Mouse (Mus musculus): ENCODE measurements around the gene Slc25a13. TPM values are rescaled to one million over a fixed set of nuclear protein-coding genes. Genes with fewer than 3 reads are reported as not detected.

Slc25a13 gene
- polyA plus RNA-seq, 1 experiment, result 89.0 TPM

DNA sequence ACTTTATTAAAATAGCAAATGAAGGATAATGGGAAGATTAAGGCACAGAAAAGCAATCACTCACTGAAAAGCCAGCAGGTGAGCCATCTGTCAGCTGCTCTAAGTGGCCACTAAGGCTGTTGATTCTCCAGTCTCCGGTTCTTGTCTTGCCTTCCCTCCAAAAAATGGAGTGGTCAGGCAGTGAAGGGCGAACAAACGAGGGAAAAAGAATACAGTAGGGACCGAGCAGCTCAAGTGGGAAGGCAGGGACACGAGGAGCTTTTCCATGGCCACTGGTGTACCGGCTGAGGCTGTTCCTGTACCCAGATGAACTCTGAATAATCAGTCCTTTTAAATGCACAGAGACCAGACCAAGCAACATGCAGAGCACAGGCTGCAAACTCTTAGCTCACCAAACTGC is 54.8 kb downstream of the Slc25a13 start:
- H3K27me3 ChIP-seq (ENCODE audit: control insufficient read depth, insufficient read depth, low read length, poor library complexity, severe bottlenecking), result no peaks in the 10 kb centered on the region
- H3K4me3 ChIP-seq (ENCODE audit: low read depth, low read length), result no peak overlapping the region
- H3K27ac ChIP-seq (ENCODE audit: insufficient read depth, low read length), result no peak overlapping the region
- peaks cover 3% of the 10 kb centered on the region for H3K4me1 ChIP-seq (ENCODE audit: control insufficient read depth, insufficient read depth, low read length)
- H3K36me3 ChIP-seq (ENCODE audit: control insufficient read depth, insufficient read depth, low read length, poor library complexity, severe bottlenecking), result no peaks in the 10 kb centered on the region
- no peak overlapping the region for H3K9ac ChIP-seq (ENCODE audit: low read depth, poor library complexity, severe bottlenecking)
- H3K9me3 ChIP-seq (replicated peaks; ENCODE audit: control insufficient read depth, insufficient read depth, low read length, poor library complexity, severe bottlenecking), result no peaks in the 10 kb centered on the region
- TF ChIP-seq CTCF (IDR thresholded peaks at IDR 0.05; ENCODE audit: low read depth, low read length) (no peak), POLR2A (IDR thresholded peaks at IDR 0.05; ENCODE audit: insufficient read depth, low read length) (no peak), EP300 (IDR thresholded peaks at IDR 0.05; ENCODE audit: insufficient read depth, low read depth, low read length) (no peak)

DNA sequence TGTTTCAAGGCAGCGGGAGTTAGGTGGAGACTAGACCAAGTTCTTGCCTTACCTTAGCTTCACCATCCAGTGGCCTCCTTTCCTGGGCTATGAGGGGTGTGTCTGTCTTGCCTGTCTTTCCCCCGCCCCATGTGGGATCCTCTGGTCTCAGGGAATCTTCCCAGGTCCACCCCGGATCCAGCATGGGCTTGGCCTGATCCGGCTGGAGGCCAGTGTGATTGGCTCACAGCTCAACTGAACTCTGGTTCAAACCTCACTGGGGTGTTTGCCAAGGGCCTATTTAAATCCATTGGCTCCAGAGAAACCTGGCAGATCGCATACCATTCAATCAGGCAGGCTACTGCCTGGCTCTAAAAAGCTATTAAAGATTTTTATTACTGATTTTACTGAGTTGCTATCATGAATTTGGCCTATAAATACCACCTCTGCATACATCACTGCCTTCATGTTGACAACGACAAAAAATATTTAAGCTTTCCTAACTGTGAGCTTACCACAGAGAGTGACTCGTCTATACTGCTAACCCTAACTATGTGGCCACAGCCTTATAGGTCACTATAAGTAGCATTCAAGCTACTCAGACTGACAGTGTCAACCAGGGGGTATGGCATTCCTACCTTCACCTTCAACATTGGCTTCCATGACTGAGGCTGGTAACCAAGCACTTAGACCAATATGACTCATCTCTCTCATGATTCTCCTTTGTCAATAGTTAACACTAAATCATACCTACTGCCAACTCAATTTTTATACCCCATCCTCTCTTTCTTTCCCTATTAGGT is 56.1 kb downstream of the Slc25a13 start:
- H3K27ac ChIP-seq (ENCODE audit: insufficient read depth, low read length), result no peak overlapping the region
- H3K4me1 ChIP-seq (ENCODE audit: control insufficient read depth, insufficient read depth, low read length), result peaks cover 3% of the 10 kb centered on the region
- no peaks in the 10 kb centered on the region for H3K9me3 ChIP-seq (replicated peaks; ENCODE audit: control insufficient read depth, insufficient read depth, low read length, poor library complexity, severe bottlenecking)
- H3K4me3 ChIP-seq (ENCODE audit: low read depth, low read length), result no peak overlapping the region
- H3K9ac ChIP-seq (ENCODE audit: low read depth, poor library complexity, severe bottlenecking), result no peak overlapping the region
- H3K36me3 ChIP-seq (ENCODE audit: control insufficient read depth, insufficient read depth, low read length, poor library complexity, severe bottlenecking), result no peaks in the 10 kb centered on the region
- H3K27me3 ChIP-seq (ENCODE audit: control insufficient read depth, insufficient read depth, low read length, poor library complexity, severe bottlenecking), result no peaks in the 10 kb centered on the region
- TF ChIP-seq EP300 (IDR thresholded peaks at IDR 0.05; ENCODE audit: insufficient read depth, low read depth, low read length), result no peak
- TF ChIP-seq CTCF (IDR thresholded peaks at IDR 0.05; ENCODE audit: low read depth, low read length), result no peak
- no peak for TF ChIP-seq POLR2A (IDR thresholded peaks at IDR 0.05; ENCODE audit: insufficient read depth, low read length)

DNA sequence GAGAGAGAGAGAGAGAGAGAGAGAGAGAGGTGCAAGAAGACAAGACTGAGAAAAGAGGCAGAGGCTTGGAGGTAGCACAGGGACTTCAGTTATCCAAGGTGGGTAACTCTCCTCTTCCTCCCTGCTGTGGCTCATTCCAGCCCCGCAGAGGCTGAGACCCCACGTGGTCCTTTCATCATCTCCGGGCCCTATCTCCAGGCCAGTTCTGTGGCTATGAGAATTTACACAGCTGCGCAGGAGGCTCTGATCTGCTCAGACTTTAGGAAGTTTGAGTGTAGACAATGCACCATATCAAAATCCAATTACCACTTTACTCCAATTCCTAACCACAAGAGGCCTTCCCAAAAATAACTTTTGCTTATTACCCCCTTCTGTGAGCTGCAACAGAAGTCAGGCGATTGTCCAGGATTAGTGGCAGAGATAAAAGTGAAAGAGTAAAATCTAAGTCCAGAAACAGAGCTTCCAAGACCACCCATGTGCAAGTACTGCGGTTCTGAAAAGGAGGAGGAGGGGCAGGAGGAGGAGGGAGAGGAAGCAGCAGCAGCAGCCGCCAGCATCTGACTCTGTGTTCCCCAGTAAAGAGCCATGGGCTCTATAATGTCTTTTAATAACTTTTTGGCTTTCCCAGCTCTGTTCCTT is 57.6 kb downstream of the Slc25a13 start:
- no peak overlapping the region for H3K27ac ChIP-seq (ENCODE audit: insufficient read depth, low read length)
- TF ChIP-seq CTCF (IDR thresholded peaks at IDR 0.05; ENCODE audit: low read depth, low read length), result no peak
- TF ChIP-seq POLR2A (IDR thresholded peaks at IDR 0.05; ENCODE audit: insufficient read depth, low read length), result no peak
- TF ChIP-seq EP300 (IDR thresholded peaks at IDR 0.05; ENCODE audit: insufficient read depth, low read depth, low read length), result no peak
- no peak overlapping the region for H3K4me3 ChIP-seq (ENCODE audit: low read depth, low read length)
- no peaks in the 10 kb centered on the region for H3K9me3 ChIP-seq (replicated peaks; ENCODE audit: control insufficient read depth, insufficient read depth, low read length, poor library complexity, severe bottlenecking)
- no peaks in the 10 kb centered on the region for H3K27me3 ChIP-seq (ENCODE audit: control insufficient read depth, insufficient read depth, low read length, poor library complexity, severe bottlenecking)
- H3K9ac ChIP-seq (ENCODE audit: low read depth, poor library complexity, severe bottlenecking), result no peak overlapping the region
- no peaks in the 10 kb centered on the region for H3K36me3 ChIP-seq (ENCODE audit: control insufficient read depth, insufficient read depth, low read length, poor library complexity, severe bottlenecking)
- H3K4me1 ChIP-seq (ENCODE audit: control insufficient read depth, insufficient read depth, low read length), result peaks cover 3% of the 10 kb centered on the region

- Histone ChIP-seq H3K4me3 (ENCODE audit: low read depth, low read length) (no peak overlapping the region), H3K9ac (ENCODE audit: low read depth, poor library complexity, severe bottlenecking) (no peak overlapping the region), H3K27ac (ENCODE audit: insufficient read depth, low read length) (no peak overlapping the region), H3K9me3 (replicated peaks; ENCODE audit: control insufficient read depth, insufficient read depth, low read length, poor library complexity, severe bottlenecking) (no peaks in the 10 kb centered on the region), H3K36me3 (ENCODE audit: control insufficient read depth, insufficient read depth, low read length, poor library complexity, severe bottlenecking) (0 out of 2 replicates have a peak, but pooled peaks cover 6% of the 10 kb centered on the region), H3K27me3 (ENCODE audit: control insufficient read depth, insufficient read depth, low read length, poor library complexity, severe bottlenecking) (no peaks in the 10 kb centered on the region), H3K4me1 (ENCODE audit: control insufficient read depth, insufficient read depth, low read length) (peaks cover 2% of the 10 kb centered on the region)
- TF ChIP-seq POLR2A (IDR thresholded peaks at IDR 0.05; ENCODE audit: insufficient read depth, low read length) (no peak), CTCF (IDR thresholded peaks at IDR 0.05; ENCODE audit: low read depth, low read length) (no peak), EP300 (IDR thresholded peaks at IDR 0.05; ENCODE audit: insufficient read depth, low read depth, low read length) (no peak)
Observed at GRCm38 (mm10) chr6:6153426-6153825, 63.5 kb downstream of the Slc25a13 start.

GRCm38 (mm10) chr6:6150811-6151210 is 66.2 kb downstream of the Slc25a13 start:
- H3K27ac ChIP-seq (ENCODE audit: insufficient read depth, low read length), result no peak overlapping the region
- peaks cover 6% of the 10 kb centered on the region; the same call in 1 of the 2 replicates for H3K36me3 ChIP-seq (ENCODE audit: control insufficient read depth, insufficient read depth, low read length, poor library complexity, severe bottlenecking)
- H3K4me1 ChIP-seq (ENCODE audit: control insufficient read depth, insufficient read depth, low read length), result peaks cover 2% of the 10 kb centered on the region
- no peaks in the 10 kb centered on the region for H3K9me3 ChIP-seq (replicated peaks; ENCODE audit: control insufficient read depth, insufficient read depth, low read length, poor library complexity, severe bottlenecking)
- no peaks in the 10 kb centered on the region for H3K27me3 ChIP-seq (ENCODE audit: control insufficient read depth, insufficient read depth, low read length, poor library complexity, severe bottlenecking)
- no peak overlapping the region for H3K4me3 ChIP-seq (ENCODE audit: low read depth, low read length)
- H3K9ac ChIP-seq (ENCODE audit: low read depth, poor library complexity, severe bottlenecking), result no peak overlapping the region
- no peak for TF ChIP-seq POLR2A (IDR thresholded peaks at IDR 0.05; ENCODE audit: insufficient read depth, low read length)

- H3K36me3 ChIP-seq (ENCODE audit: control insufficient read depth, insufficient read depth, low read length, poor library complexity, severe bottlenecking), result peaks cover 6% of the 10 kb centered on the region; the same call in 1 of the 2 replicates
- TF ChIP-seq EP300 (IDR thresholded peaks at IDR 0.05; ENCODE audit: insufficient read depth, low read depth, low read length) (no peak), POLR2A (IDR thresholded peaks at IDR 0.05; ENCODE audit: insufficient read depth, low read length) (no peak), CTCF (IDR thresholded peaks at IDR 0.05; ENCODE audit: low read depth, low read length) (no peak)
- peaks cover 2% of the 10 kb centered on the region for H3K4me1 ChIP-seq (ENCODE audit: control insufficient read depth, insufficient read depth, low read length)
- H3K27me3 ChIP-seq (ENCODE audit: control insufficient read depth, insufficient read depth, low read length, poor library complexity, severe bottlenecking), result no peaks in the 10 kb centered on the region
- no peak overlapping the region for H3K9ac ChIP-seq (ENCODE audit: low read depth, poor library complexity, severe bottlenecking)
- no peak overlapping the region for H3K4me3 ChIP-seq (ENCODE audit: low read depth, low read length)
- no peak overlapping the region for H3K27ac ChIP-seq (ENCODE audit: insufficient read depth, low read length)
- H3K9me3 ChIP-seq (replicated peaks; ENCODE audit: control insufficient read depth, insufficient read depth, low read length, poor library complexity, severe bottlenecking), result no peaks in the 10 kb centered on the region
Observed at GRCm38 (mm10) chr6:6149751-6150150, 67.2 kb downstream of the Slc25a13 start.
